Mouse (Mus musculus) mouse embryonic stem cell (cell line): ENCODE data around the gene Ifnl2.
"Not testable (repeated sequence)": the region's sequence is repeated elsewhere in the genome, so short reads cannot be mapped to it uniquely, and the experiment has no call there.

Experiments used
- in situ Hi-C, 2 experiments: fragments of 300-500 bp; cut with MboI; formaldehyde crosslinking; loops; 1 replicate in 1 of 2; 3 replicates in 1 of 2; pipeline ENCODE4 v1.14.3; 2019 to 2020; ENCODE audit warnings: low sequenced_read_pairs in 2 of 2, low pct_unique_long_range_greater_than_20kb in 1 of 2, mixed read lengths in 1 of 2; ENCODE audit not compliant: unreplicated experiment in 1 of 2

Ifnl2 gene

GRCm38 (mm10) chr7:28510405-28510974 lies at the start of gene Ifnl2:
Gene Ifnl2, minus strand, starts transcription at chr7:28510455.
- in situ Hi-C loops = not testable (repeated sequence)

DNA sequence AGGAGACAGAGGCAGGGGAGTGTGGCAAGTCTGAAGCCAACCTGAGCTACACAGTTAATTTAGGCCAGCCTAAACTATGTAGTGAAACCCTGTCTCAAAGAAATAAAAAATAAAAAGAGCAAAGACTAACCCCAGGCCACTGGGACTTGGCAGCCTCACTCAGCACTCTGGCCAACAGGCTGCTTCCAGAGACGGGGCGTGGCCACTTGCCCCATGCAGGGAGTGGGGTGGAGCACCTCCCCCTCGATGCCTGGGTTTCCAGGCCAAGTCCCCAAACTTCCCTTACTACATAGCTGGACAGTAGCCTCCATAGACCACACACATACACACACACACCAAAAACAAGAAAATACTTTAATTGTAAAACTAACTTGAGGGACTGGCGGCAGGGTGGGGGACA lies 48.2 kb upstream of the Ifnl2 start:
- in situ Hi-C loops = no loop called here

DNA sequence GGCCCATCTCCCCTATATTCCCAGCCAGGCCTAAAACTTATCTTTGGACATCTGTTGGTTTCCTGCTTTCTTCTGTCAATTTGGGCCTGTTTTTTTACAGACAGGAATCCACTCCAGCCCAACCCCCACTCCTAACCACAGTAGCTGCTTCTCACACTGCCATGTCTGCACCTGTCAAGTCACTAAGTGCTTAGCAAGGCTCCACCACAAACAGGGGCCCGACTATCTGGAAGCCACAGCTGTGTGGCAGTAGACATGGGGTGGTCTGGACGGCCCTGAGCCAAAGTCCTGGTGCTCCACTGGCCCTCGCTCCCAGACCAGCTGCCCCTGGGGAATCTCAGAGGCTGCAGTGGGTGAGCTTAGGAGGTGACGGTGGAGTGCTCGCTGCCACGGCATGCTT lies 47.5 kb upstream of the Ifnl2 start:
- in situ Hi-C loops = no loop called here

DNA sequence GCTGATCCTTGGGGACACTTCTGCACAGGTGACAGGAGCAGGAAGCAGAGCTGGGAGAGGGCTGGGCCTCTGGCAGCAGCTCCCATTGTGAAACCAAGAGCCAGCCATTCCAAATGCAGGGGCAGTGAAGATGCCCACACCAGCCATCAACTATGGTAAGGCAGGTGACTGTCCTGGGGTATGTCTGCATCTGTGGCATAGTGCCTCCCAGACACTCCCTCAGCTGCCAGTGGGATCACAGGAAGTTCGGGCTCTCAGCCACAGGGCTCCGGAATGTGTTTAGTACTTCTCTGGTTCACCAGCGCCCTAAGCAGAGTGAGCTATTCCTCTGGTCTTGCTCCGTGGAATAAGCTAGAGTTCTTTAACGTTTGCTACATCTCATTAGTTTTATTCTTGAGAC lies 46.8 kb upstream of the Ifnl2 start:
- in situ Hi-C loops = no loop called here

GRCm38 (mm10) chr7:28555939-28556535 lies 45.8 kb upstream of the Ifnl2 start:
- in situ Hi-C loops = no loop called here

GRCm38 (mm10) chr7:28553076-28553475 lies 42.8 kb upstream of the Ifnl2 start:
- in situ Hi-C loops = no loop called here

DNA sequence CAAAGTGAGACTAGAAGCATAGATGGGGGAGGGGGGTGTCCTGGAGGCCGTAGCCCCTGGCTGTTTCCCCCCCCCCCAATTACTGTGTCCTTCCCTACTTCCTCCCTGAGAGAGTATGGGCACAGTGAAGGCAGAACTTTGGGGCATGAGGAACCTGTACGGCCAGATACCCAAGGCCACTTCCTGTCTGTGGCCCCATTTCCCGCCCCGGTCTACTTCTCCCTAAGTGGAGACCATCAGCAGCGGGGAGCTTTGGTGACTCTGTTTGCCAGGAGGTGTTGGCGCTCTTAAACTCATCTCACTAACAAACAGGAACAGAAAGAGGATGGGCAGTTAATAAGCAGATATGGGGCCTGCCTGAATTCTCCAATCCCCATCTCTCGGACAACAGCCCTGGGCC lies 37.4 kb upstream of the Ifnl2 start:
- in situ Hi-C loops = no loop called here

- in situ Hi-C loops = no loop called here
Observed at GRCm38 (mm10) chr7:28547154-28547553, 36.9 kb upstream of the Ifnl2 start, which contains the start of gene Nccrp1. Gene Nccrp1, minus strand, starts transcription at chr7:28547254.

- in situ Hi-C loops = no loop called here
Observed at GRCm38 (mm10) chr7:28546649-28547048, 36.4 kb upstream of the Ifnl2 start.

DNA sequence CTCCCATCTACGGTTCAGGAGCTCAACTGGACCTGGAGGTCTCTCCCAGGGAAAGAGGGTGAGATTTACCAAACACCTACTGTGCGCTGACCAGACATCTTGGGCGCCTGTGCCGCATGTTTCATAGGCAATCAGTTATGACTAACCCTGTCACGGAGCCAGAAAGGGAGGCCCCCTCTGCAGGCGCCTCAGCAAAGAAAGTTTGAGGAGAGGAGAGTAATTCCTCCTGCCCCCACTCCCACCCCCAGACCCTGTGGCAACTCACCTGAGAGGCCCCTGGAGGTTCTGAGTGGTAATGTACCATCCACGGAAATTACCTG lies 35.6 kb upstream of the Ifnl2 start:
- in situ Hi-C loops = no loop called here

DNA sequence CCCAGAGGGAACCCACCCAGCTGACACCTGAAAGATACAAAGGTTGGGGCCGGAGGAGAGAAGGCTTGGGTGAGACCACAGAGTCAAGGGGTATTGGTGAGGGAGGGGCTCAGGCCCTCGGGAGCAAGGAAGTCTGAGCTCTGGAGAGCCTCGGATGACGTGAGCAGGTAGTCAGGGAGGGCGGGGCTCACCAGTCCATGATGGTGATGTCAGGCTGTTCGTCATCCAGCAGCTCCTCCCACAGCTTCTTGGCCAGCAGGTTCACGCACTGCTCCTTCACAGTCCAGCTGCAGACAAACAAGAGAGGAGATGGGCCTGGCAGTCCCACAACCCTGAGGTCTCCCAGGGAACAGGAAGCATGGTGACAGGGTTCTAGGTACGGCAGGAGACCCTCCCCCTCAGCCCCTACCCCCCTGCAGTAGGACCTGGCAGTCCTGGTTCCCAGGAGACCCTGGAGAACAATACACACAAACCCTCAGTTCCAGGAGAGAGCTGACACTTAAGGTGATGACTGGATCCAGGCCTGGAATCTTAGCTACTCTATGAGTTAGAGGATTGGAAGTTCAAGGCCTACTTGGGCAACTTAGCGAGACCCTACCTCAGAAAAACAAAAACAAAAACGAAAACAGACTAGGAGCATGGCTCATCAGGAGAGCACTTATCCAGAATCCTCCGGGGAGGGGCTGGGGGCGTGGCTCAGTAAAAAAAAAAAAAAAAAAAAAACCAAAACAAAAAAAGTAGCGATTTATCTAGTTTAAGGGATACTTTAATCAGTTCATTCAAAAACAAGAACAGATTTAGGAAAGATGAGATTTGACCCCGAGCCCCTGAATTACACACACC lies 35.0 kb upstream of the Ifnl2 start:
- in situ Hi-C loops = no loop called here

GRCm38 (mm10) chr7:28544051-28544601 lies 33.9 kb upstream of the Ifnl2 start:
- in situ Hi-C loops = no loop called here

DNA sequence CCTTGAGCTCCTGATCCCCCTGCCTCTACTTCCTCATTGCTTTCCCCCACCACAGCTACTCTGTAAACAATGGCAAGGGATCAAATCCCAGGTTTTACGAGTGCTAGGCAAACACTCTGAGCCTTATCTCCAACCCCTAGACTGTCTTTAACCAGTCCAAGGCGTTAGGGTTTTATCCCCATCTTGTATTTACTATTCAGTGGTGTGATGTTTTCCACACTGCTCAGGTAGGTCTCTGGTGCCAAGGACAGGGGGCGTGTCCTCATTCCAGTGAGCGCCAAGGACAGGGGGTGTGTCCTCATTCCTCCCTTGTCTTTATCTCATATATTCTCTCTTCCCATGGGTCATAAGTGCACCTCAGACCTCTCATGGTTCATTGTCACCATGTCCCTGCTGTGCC lies 30.3 kb upstream of the Ifnl2 start, which contains the start of gene Sycn:
Sycn (plus strand) TSS at position 360 of the 400 bp plus-strand sequence.
- in situ Hi-C loops = no loop called here

DNA sequence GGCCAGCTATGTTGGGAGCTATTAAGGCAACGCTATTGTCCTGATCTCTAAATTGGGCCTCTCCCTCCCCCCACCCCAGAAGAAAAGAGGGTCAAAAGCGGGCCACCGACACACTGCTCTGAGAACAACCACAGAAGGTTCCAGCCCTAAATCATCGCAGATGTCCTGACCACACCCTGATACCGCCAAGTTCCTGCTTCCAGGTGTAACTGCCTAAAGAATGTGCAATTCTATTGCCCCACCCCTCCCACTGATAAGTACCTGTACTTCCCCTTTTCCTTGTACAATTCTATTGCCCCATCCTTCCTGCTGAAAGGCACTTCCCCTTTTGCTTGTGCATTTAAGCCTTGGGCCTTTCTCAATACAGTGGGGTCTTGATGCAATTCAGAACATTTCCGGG lies 28.6 kb upstream of the Ifnl2 start:
- in situ Hi-C loops = not testable (repeated sequence)

DNA sequence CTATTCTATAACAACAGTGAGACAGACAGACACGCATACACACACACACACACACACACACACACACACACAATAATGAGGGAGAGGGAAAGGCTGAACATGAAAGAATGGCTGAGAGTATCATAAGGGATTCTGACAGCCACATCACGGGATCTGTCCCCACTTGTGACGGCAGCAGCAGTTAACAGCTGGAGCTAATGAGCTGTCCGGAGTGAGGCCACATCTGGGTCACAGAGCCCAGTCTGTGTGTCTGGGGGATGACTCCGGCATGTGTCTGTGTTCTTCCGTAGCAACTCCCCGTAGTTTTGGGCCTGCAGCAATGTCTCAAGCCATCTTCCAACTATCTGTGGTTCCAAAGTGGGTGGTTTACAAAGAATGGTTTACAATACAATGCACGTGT lies 21.8 kb upstream of the Ifnl2 start:
- in situ Hi-C loops = loop anchor here in 1 of 2 experiments (5.0 kb wide), 1 partner anchor 80 kb away; the partner anchor contains the start of gene Lrfn1

DNA sequence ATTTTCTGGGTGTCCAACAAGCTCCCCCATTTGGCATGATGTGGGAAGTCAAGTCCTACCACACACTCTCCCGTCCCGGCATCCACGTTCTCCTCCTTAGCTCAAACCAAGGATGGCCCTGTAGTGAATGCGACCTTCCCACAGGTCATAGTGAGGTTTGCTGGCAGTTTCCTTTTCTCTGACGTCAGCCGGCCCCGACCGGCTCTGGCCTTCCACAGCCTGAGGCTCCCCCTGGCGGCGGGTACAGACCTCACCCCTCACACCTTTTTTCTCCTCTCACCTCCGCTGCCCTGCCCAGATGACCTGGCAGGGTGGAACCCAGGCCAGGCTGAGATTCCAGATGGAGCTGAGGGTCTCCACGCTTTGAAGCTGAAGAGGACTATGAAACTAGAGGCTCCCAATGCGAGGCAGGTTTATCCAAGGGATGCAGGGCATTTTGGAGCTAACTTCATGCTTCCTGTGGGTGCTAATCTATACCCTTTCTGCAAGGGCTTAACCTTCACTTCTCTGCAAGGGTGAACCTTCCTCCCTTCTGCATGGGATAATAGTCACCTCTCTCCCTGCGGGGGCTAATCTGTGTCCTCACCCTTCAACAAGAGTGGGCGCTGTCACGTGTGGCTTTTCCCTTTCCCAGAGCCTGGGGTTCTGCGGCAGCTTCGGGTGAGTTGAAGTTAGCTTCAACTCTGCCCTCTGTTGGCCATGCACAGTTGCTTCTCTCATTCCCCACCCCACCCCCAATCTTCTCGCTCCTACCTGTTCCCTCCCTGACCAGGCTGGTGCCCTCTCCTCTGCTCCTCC lies 17.9 kb upstream of the Ifnl2 start:
- in situ Hi-C loops = no loop called here

- in situ Hi-C loops = not testable (repeated sequence)
Observed at GRCm38 (mm10) chr7:28522536-28522935, 12.3 kb upstream of the Ifnl2 start, which contains the start of gene Ifnl3. Gene Ifnl3, plus strand, starts transcription at chr7:28522836.

- in situ Hi-C loops = no loop called here
Observed at GRCm38 (mm10) chr7:28511441-28511840, 1.2 kb upstream of the Ifnl2 start.

DNA sequence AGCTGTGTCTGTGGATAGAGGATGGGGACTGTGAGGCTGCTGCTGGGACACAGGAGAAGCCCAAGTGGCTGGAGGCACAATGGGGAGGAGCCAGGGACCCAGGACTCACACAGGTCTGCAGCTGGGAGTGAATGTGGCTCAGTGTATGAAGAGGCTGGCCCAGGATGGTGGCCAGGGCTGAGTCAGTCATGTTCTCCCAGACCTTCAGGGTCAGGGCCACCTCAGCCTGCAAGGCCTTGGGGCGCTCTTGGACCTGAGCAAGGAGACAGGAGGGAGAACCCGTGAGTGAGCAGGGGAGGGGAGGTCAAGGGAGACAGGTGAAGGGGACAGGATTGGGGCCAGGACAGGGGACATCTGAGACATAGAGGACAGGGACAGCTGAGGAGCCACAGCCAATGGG lies 1.1 kb downstream of the Ifnl2 start:
- in situ Hi-C loops = not testable (repeated sequence)
